Mouse (Mus musculus) forelimb bud, embryonic 11.5 days (tissue): ENCODE measurements at regions not wholly inside any gene's neighbourhood (a gene's known extent, or its start where the extent isn't known, plus 50 kb on each side); places are given as distances from the start of the nearest gene placed in this dataset.

Experiments
- DNase-seq: peaks from one replicate; pipeline ENCODE4 v3.0.0-alpha.2; 2012; ENCODE audit warnings: low read depth, low spot score

- no peak for DNase-seq
Observed at GRCm38 (mm10) chr17:80795453-80796105, 67.3 kb upstream of the Map4k3 start.

GRCm38 (mm10) chr17:80792605-80793004, 64.3 kb upstream of the Map4k3 start:
- no peak for DNase-seq

- no peak for DNase-seq
Observed at GRCm38 (mm10) chr17:80789706-80790105, 61.4 kb upstream of the Map4k3 start.

GRCm38 (mm10) chr17:80789000-80789399, 60.7 kb upstream of the Map4k3 start:
- DNase-seq = no peak

- DNase-seq = no peak
Observed at GRCm38 (mm10) chr17:80786858-80787257, 58.6 kb upstream of the Map4k3 start.

- DNase-seq = no peak
Observed at GRCm38 (mm10) chr17:80786061-80786851, 58.0 kb upstream of the Map4k3 start.

GRCm38 (mm10) chr17:80785476-80785875, 57.2 kb upstream of the Map4k3 start:
- no peak for DNase-seq

GRCm38 (mm10) chr17:80785049-80785448, 56.8 kb upstream of the Map4k3 start:
- DNase-seq = no peak

GRCm38 (mm10) chr17:80782233-80782632, 53.9 kb upstream of the Map4k3 start:
- DNase-seq = no peak

GRCm38 (mm10) chr17:80781621-80782020, 53.3 kb upstream of the Map4k3 start:
- no peak for DNase-seq

GRCm38 (mm10) chr17:80780303-80780702, 52.0 kb upstream of the Map4k3 start:
- DNase-seq = no peak

GRCm38 (mm10) chr17:80779782-80780181, 51.5 kb upstream of the Map4k3 start:
- DNase-seq = no peak
